Mouse (Mus musculus): ENCODE measurements around the gene Ildr2. TPM values are rescaled to one million over a fixed set of nuclear protein-coding genes. Genes with fewer than 3 reads are reported as not detected.

Gene Ildr2
- total and polyA plus RNA-seq, 3 experiments = 0.25 to 2.9 (median 2.4) TPM

DNA sequence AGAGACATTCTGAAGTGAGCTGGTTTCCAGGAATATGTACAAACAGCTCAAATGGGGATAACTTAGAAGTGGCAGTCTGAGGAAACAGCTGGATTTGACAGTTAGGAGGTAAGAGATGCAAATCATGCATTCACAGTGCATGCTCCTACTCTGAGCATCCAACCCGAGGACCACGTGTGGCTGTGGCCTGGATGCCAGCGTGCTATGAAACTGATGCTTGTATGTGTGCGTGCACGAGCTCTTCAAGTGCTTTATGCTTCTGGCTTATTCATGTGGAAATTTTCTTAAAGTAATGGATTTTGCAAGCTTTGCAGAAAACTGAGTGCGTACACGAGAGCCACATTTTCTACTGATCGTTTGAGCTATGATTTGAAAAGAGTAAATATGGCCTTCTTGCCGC, 32.3 kb downstream of the Ildr2 start:
- no peak overlapping the region for H3K9ac ChIP-seq (ENCODE audit: low read depth, low read length)
- WGBS = 91% methylated on average over 9 of the region's 9 CpGs
- H3K4me3 ChIP-seq = no peak overlapping the region
- no peak overlapping the region for H3K27ac ChIP-seq
- no peak for DNase-seq
- no peaks in the 10 kb centered on the region for H3K4me1 ChIP-seq (ENCODE audit: control insufficient read depth, insufficient read depth, low read length)
- intact Hi-C loops (cut with DNase I) = no loop called here
- no peaks in the 10 kb centered on the region for H3K36me3 ChIP-seq (ENCODE audit: control insufficient read depth, insufficient read depth, low read length)
- no peaks in the 10 kb centered on the region for H3K79me2 ChIP-seq (replicated peaks; ENCODE audit: control insufficient read depth, insufficient read depth, low read length)
- TF ChIP-seq EP300 (IDR thresholded peaks at IDR 0.05; ENCODE audit: insufficient read depth, low read depth, low read length) (no peak), CTCF (IDR thresholded peaks at IDR 0.05) (no peak), POLR2A (IDR thresholded peaks at IDR 0.05; ENCODE audit: insufficient read depth, low read depth, low read length) (no peak)
- H3K27me3 ChIP-seq (ENCODE audit: control insufficient read depth, insufficient read depth, low read length) = no peaks in the 10 kb centered on the region; the same call in 1 of the 2 replicates

- intact Hi-C loops (cut with DNase I) = no loop called here
- WGBS = 74% methylated on average over 6 of the region's 6 CpGs
These were observed 36.6 kb downstream of the Ildr2 start for GRCm38 (mm10) chr1:166290562-166290961.

GRCm38 (mm10) chr1:166293086-166293485, 39.1 kb downstream of the Ildr2 start:
- 72% methylated on average over 3 of the region's 3 CpGs for WGBS
- peaks cover 1% of the 10 kb centered on the region for H3K4me1 ChIP-seq (ENCODE audit: control insufficient read depth, insufficient read depth, low read length)
- TF ChIP-seq EP300 (IDR thresholded peaks at IDR 0.05; ENCODE audit: insufficient read depth, low read depth, low read length) = no peak
- no peak for TF ChIP-seq CTCF (IDR thresholded peaks at IDR 0.05)
- no peak for TF ChIP-seq POLR2A (IDR thresholded peaks at IDR 0.05; ENCODE audit: insufficient read depth, low read depth, low read length)
- no peak for DNase-seq
- H3K9ac ChIP-seq (ENCODE audit: low read depth, low read length) = no peak overlapping the region
- no peak overlapping the region for H3K27ac ChIP-seq
- intact Hi-C loops (cut with DNase I) = no loop called here
- H3K79me2 ChIP-seq (replicated peaks; ENCODE audit: control insufficient read depth, insufficient read depth, low read length) = no peaks in the 10 kb centered on the region
- no peaks in the 10 kb centered on the region for H3K36me3 ChIP-seq (ENCODE audit: control insufficient read depth, insufficient read depth, low read length)
- no peak overlapping the region for H3K4me3 ChIP-seq
- H3K27me3 ChIP-seq (ENCODE audit: control insufficient read depth, insufficient read depth, low read length) = peaks cover 1% of the 10 kb centered on the region; the same call in 1 of the 2 replicates

More at GRCm38 (mm10) chr1:166290562-166290961, 36.6 kb downstream of the Ildr2 start:
- DNase-seq = no peak
- Histone ChIP-seq H3K36me3 (ENCODE audit: control insufficient read depth, insufficient read depth, low read length) (no peaks in the 10 kb centered on the region), H3K27ac (no peak overlapping the region), H3K9ac (ENCODE audit: low read depth, low read length) (no peak overlapping the region), H3K79me2 (replicated peaks; ENCODE audit: control insufficient read depth, insufficient read depth, low read length) (no peaks in the 10 kb centered on the region), H3K4me3 (no peak overlapping the region), H3K27me3 (ENCODE audit: control insufficient read depth, insufficient read depth, low read length) (0 out of 2 replicates have a peak, but pooled peaks cover 1% of the 10 kb centered on the region), H3K4me1 (ENCODE audit: control insufficient read depth, insufficient read depth, low read length) (no peaks in the 10 kb centered on the region)
- TF ChIP-seq POLR2A (IDR thresholded peaks at IDR 0.05; ENCODE audit: insufficient read depth, low read depth, low read length) (no peak), CTCF (IDR thresholded peaks at IDR 0.05) (no peak), EP300 (IDR thresholded peaks at IDR 0.05; ENCODE audit: insufficient read depth, low read depth, low read length) (no peak)

DNA sequence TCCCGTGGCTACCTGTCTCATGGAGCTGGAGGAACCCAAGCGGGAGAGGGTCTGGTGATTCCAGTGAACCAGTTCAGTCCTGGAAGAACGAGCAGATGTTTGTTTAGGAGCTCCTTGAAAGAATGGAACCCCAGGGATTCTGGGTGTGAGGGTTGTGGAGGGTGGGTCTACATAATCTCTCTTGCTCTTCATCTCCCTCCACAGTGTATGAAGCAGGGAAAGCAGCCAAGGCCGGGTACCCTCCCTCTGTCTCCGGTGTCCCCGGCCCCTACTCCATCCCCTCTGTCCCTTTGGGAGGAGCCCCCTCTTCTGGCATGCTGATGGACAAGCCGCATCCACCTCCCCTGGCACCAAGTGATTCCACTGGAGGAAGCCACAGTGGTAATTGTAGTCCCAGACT, 41.6 kb downstream of the Ildr2 start:
- 61% methylated on average over 7 of the region's 7 CpGs for WGBS
- no peak for DNase-seq
- intact Hi-C loops (cut with DNase I) = loop anchor here (5.0 kb wide), 1 partner anchor 38 kb away; no protein-coding TSS in a partner anchor
- no peak overlapping the region for H3K27ac ChIP-seq
- H3K79me2 ChIP-seq (replicated peaks; ENCODE audit: control insufficient read depth, insufficient read depth, low read length) = no peaks in the 10 kb centered on the region
- TF ChIP-seq CTCF (IDR thresholded peaks at IDR 0.05) = no peak
- TF ChIP-seq EP300 (IDR thresholded peaks at IDR 0.05; ENCODE audit: insufficient read depth, low read depth, low read length) = no peak
- TF ChIP-seq POLR2A (IDR thresholded peaks at IDR 0.05; ENCODE audit: insufficient read depth, low read depth, low read length) = no peak
- peaks cover 1% of the 10 kb centered on the region for H3K4me1 ChIP-seq (ENCODE audit: control insufficient read depth, insufficient read depth, low read length)
- H3K36me3 ChIP-seq (ENCODE audit: control insufficient read depth, insufficient read depth, low read length) = no peaks in the 10 kb centered on the region
- H3K27me3 ChIP-seq (ENCODE audit: control insufficient read depth, insufficient read depth, low read length) = peaks cover 1% of the 10 kb centered on the region; the same call in 1 of the 2 replicates
- no peak overlapping the region for H3K4me3 ChIP-seq
- H3K9ac ChIP-seq (ENCODE audit: low read depth, low read length) = no peak overlapping the region

DNA sequence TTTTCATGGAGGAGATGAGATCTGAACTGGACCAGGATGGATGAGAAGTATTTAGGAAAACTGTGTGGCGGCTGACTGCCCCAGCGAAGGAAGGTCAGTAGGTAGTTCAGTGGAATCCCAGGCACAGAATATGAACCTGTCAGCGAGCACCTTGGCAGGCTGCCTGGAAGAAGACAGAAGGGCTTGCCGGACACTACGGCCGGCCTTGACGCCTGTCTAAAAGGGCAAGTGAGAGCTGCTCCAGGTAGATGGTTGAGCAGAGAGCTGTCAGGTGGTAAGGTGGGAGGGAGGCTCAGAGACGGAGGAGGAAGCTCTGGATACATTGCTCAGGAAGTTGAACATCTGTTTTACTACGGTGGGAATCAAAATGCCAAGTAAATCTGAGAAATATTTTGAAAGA, 42.4 kb downstream of the Ildr2 start:
- Histone ChIP-seq H3K9ac (ENCODE audit: low read depth, low read length) (no peak overlapping the region), H3K4me3 (no peak overlapping the region), H3K27ac (no peak overlapping the region), H3K79me2 (replicated peaks; ENCODE audit: control insufficient read depth, insufficient read depth, low read length) (no peaks in the 10 kb centered on the region), H3K27me3 (ENCODE audit: control insufficient read depth, insufficient read depth, low read length) (peaks cover 1% of the 10 kb centered on the region; the same call in 1 of the 2 replicates), H3K36me3 (ENCODE audit: control insufficient read depth, insufficient read depth, low read length) (no peaks in the 10 kb centered on the region), H3K4me1 (ENCODE audit: control insufficient read depth, insufficient read depth, low read length) (peaks cover 1% of the 10 kb centered on the region)
- TF ChIP-seq POLR2A (IDR thresholded peaks at IDR 0.05; ENCODE audit: insufficient read depth, low read depth, low read length) = no peak
- TF ChIP-seq CTCF (IDR thresholded peaks at IDR 0.05) = no peak
- TF ChIP-seq EP300 (IDR thresholded peaks at IDR 0.05; ENCODE audit: insufficient read depth, low read depth, low read length) = no peak
- intact Hi-C loops (cut with DNase I) = loop anchor here (5.0 kb wide), 1 partner anchor 39 kb away; no protein-coding TSS in a partner anchor
- WGBS = 63% methylated on average over 9 of the region's 9 CpGs
- peak in 1 of 2 experiments; percentile 13 for DNase-seq

GRCm38 (mm10) chr1:166296971-166297370, 43.0 kb downstream of the Ildr2 start:
- 46% methylated on average over 8 of the region's 8 CpGs for WGBS
- peaks cover 1% of the 10 kb centered on the region; the same call in 1 of the 2 replicates for H3K27me3 ChIP-seq (ENCODE audit: control insufficient read depth, insufficient read depth, low read length)
- peaks cover 1% of the 10 kb centered on the region for H3K4me1 ChIP-seq (ENCODE audit: control insufficient read depth, insufficient read depth, low read length)
- H3K36me3 ChIP-seq (ENCODE audit: control insufficient read depth, insufficient read depth, low read length) = no peaks in the 10 kb centered on the region
- no peak for DNase-seq
- H3K9ac ChIP-seq (ENCODE audit: low read depth, low read length) = no peak overlapping the region
- H3K4me3 ChIP-seq = no peak overlapping the region
- no peaks in the 10 kb centered on the region for H3K79me2 ChIP-seq (replicated peaks; ENCODE audit: control insufficient read depth, insufficient read depth, low read length)
- TF ChIP-seq CTCF (IDR thresholded peaks at IDR 0.05) (no peak), POLR2A (IDR thresholded peaks at IDR 0.05; ENCODE audit: insufficient read depth, low read depth, low read length) (no peak), EP300 (IDR thresholded peaks at IDR 0.05; ENCODE audit: insufficient read depth, low read depth, low read length) (no peak)
- H3K27ac ChIP-seq = no peak overlapping the region
- intact Hi-C loops (cut with DNase I) = loop anchor here (5.0 kb wide), 1 partner anchor 40 kb away; no protein-coding TSS in a partner anchor
